Mouse (Mus musculus): ENCODE measurements around the gene Olfr493.

Gene Olfr493

GRCm38 (mm10) chr7:108346879-108347278, at the start of gene Olfr493:
Olfr493 (minus strand) TSS chr7:108346979.
- no peak for DNase-seq

- no peak for DNase-seq
Observed at GRCm38 (mm10) chr7:108392867-108393266, 46.1 kb upstream of the Olfr493 start, which contains the start of gene Olfr495. Olfr495 (plus strand) TSS chr7:108393167.

- DNase-seq = no peak
Observed at GRCm38 (mm10) chr7:108365035-108365434, 18.3 kb upstream of the Olfr493 start, which contains the start of gene Olfr494. Olfr494 (plus strand) TSS chr7:108365335.

- no peak for DNase-seq
Observed at GRCm38 (mm10) chr7:108323574-108323973, 23.2 kb downstream of the Olfr493 start, which contains the start of gene Olfr492. Olfr492 (minus strand) TSS chr7:108323674.

GRCm38 (mm10) chr7:108313151-108313550, 33.6 kb downstream of the Olfr493 start, which contains the start of gene Olfr491:
Olfr491 (plus strand) TSS chr7:108313451.
- no peak for DNase-seq

Data from thymus, adult 18-20 months (tissue).